Mouse (Mus musculus) neural tube, embryonic 13.5 days (tissue): ENCODE measurements around the gene Palld. TPM values are rescaled to one million over a fixed set of nuclear protein-coding genes. Genes with fewer than 3 reads are reported as not detected.

Source experiments
- ATAC-seq: fragments of 200-750 bp; cut with Nextera tagmentation; 2 replicates; pipeline ENCODE4 v1.8.0; 2017; ENCODE audit warnings: low read depth, mild to moderate bottlenecking, moderate TSS enrichment, moderate library complexity
- H3K27ac ChIP-seq: fragments of 300-500 bp; sonication (generic); replicated peaks from 2 replicates; pipeline ENCODE4 v1.5.1; 2015; ENCODE audit warnings: moderate library complexity, mild to moderate bottlenecking, inconsistent platforms
- H3K27me3 ChIP-seq: fragments of 300-500 bp; sonication (generic); 2 replicates; pipeline ENCODE4 v1.6.1; 2015; ENCODE audit warnings: mild to moderate bottlenecking, inconsistent platforms
- H3K36me3 ChIP-seq: fragments of 300-500 bp; sonication (generic); 2 replicates; pipeline ENCODE4 v1.6.1; 2015; ENCODE audit warnings: mild to moderate bottlenecking, inconsistent platforms
- H3K4me1 ChIP-seq: fragments of 300-500 bp; sonication (generic); replicated peaks from 2 replicates; pipeline ENCODE4 v1.6.1; 2015; ENCODE audit warnings: inconsistent platforms
- H3K4me2 ChIP-seq: fragments of 300-500 bp; sonication (generic); 2 replicates; pipeline ENCODE4 v1.6.1; 2015; ENCODE audit warnings: inconsistent platforms, mild to moderate bottlenecking, moderate library complexity
- H3K4me3 ChIP-seq: fragments of 300-500 bp; sonication (generic); 2 replicates; pipeline ENCODE4 v1.5.1; 2015; ENCODE audit warnings: mild to moderate bottlenecking, inconsistent platforms
- H3K9ac ChIP-seq: fragments of 300-500 bp; sonication (generic); 2 replicates; pipeline ENCODE4 v1.6.1; 2015; ENCODE audit warnings: moderate library complexity, mild to moderate bottlenecking, inconsistent platforms
- H3K9me3 ChIP-seq: fragments of 300-500 bp; sonication (generic); 2 replicates; pipeline ENCODE4 v1.6.1; 2016; ENCODE audit warnings: inconsistent platforms
- WGBS: fragments of 180-500 bp; shearing (Covaris S2); methylation state at CpG from one replicate; pipeline ENCODE4 v1.1.7; 2015; 5-methylcytosine and 5-hydroxymethylcytosine counted together
- polyA plus RNA-seq: library from polyadenylated mRNA; unstranded; fragments of >200 nt; fragmentation: Nextera tagmentation; extraction: Ambion mirVana; gene quantifications from 2 replicates; pipeline ENCODE4 v1.2.1, GENCODE M21; 2015

The Palld gene
- polyA plus RNA-seq, 1 experiment from 2014 or later, result 24.0 TPM

DNA sequence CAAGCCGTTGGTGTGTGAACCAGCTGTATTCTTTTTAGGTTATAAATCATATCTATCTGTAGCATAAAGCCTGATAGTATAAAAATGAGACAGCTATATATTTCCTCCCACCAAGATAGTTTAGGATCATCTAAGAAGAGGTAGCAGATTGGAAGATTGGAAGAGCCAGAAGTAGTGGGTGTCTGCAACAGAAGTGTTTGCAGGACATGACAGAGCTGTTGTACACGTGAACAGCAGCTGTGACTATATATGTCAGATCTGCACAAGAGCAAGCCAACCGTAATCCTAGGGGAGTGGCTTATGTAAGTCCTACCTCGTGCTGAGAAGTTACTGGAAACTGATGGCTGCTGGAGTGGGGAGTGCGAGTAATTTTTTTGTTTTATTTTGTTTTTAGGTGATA, 240.9 kb downstream of the Palld start:
- peaks cover 10% of the 10 kb centered on the region for H3K4me1 ChIP-seq
- no peak overlapping the region for H3K4me2 ChIP-seq
- 87% methylated on average over 5 of the region's 5 CpGs for WGBS
- no peaks in the 10 kb centered on the region for H3K27me3 ChIP-seq
- no peaks in the 10 kb centered on the region for H3K36me3 ChIP-seq
- H3K27ac ChIP-seq, result no peak overlapping the region
- ATAC-seq, result no peak
- H3K9me3 ChIP-seq, result no peaks in the 10 kb centered on the region
- no peak overlapping the region for H3K4me3 ChIP-seq
- H3K9ac ChIP-seq, result no peak overlapping the region

DNA sequence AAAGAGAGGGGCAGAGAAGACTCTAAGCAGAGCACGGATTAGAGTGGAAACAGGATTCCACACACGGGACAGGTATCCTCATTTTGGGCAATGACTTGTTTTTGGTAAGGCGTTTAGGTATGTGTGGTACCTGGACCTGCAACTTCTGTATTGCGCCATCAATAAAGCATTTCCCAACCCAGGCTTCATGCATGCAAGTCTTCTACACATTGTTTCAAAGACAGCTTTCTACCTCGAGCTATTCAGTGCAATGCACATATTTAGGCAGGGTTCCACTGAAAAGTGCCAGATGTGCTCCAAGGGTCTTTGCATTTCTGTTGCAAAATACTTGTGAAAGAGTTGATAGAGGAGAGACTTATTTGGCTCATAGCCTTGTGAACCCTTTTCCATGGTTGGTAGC, 241.5 kb downstream of the Palld start:
- no peak overlapping the region for H3K27ac ChIP-seq
- no peak overlapping the region for H3K4me3 ChIP-seq
- H3K36me3 ChIP-seq, result no peaks in the 10 kb centered on the region
- H3K27me3 ChIP-seq, result no peaks in the 10 kb centered on the region
- H3K4me2 ChIP-seq, result no peak overlapping the region
- H3K9ac ChIP-seq, result no peak overlapping the region
- peaks cover 10% of the 10 kb centered on the region for H3K4me1 ChIP-seq
- WGBS, result 90% methylated on average over 5 of the region's 5 CpGs
- no peak for ATAC-seq
- no peaks in the 10 kb centered on the region for H3K9me3 ChIP-seq

DNA sequence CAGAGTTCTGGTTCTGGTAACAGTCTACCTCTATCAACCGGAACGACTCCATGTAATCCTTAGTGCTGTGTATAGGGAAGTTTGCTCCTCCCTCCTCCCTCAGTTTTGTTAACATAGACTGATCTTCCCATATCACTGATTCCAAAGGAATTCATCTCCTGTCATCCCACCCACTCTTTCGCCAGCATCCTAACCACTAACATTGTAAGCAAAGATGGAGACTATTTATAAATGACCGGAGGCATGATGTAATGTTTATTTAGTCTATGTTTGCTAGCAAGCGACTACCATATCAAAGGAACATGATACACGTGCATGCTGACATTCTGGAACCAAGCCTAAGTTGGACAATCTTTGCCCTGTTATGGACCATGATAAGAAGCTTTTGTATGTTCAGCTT, 250.5 kb downstream of the Palld start:
- Histone ChIP-seq H3K4me3 (no peak overlapping the region), H3K27ac (no peak overlapping the region), H3K9me3 (no peaks in the 10 kb centered on the region), H3K27me3 (no peaks in the 10 kb centered on the region), H3K4me1 (no peaks in the 10 kb centered on the region), H3K36me3 (no peaks in the 10 kb centered on the region), H3K4me2 (no peak overlapping the region), H3K9ac (no peak overlapping the region)
- 84% methylated on average over 6 of the region's 6 CpGs for WGBS
- ATAC-seq, result no peak

DNA sequence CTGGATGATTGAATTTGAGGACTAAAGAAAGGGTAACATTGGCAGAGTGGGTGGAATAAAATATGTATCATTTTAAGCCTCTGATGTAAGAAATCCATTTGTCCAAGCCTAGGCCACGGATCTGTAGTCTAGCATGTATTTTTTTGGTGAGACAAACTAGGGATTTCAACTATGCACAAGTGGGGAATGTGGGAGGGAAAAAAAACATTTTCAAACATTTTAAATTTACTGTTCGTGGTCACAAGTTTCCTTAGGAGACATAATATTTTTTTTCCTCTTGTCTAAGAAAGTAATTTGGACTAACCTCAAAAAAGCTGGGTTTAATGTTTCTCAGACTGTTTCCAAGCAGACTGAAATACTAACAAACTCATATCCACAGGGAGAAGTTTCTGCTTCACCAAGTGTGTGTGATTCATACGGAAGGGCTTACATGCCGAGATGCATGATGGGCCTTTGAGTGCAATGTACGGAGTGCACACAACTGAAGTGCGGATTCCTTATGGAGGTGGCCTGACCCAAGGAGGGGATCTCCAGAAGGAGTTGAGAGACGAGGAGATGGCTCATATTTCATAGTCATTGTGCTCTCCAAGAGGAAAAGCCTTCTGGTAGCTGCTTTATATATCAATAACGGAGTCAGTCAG, 256.2 kb downstream of the Palld start:
- Histone ChIP-seq H3K9ac (no peak overlapping the region), H3K36me3 (no peaks in the 10 kb centered on the region), H3K4me1 (no peaks in the 10 kb centered on the region), H3K27ac (no peak overlapping the region), H3K4me3 (no peak overlapping the region), H3K4me2 (no peak overlapping the region), H3K27me3 (no peaks in the 10 kb centered on the region), H3K9me3 (no peaks in the 10 kb centered on the region)
- WGBS, result 80% methylated on average over 8 of the region's 8 CpGs
- no peak for ATAC-seq

DNA sequence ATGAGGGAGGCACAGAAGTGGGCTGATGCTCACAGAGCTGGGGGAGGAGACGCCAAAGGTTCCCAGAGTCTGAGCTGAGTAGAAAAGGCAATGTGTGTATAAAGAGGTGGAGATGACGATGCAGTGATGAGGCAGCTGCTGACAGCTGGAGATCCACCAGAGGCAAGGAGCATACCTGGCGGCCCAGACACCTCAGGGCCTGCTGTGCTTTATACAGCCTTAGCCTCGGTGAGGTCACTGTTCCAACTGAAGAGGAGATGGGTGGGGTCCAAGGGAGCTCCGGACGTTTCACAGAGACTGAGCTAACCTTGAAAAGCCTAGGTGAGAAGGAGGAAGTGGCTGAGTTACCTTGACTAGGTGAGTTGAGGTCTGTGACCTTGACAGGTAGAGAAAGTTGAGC, 256.8 kb downstream of the Palld start:
- no peak overlapping the region for H3K4me3 ChIP-seq
- H3K4me2 ChIP-seq, result no peak overlapping the region
- no peaks in the 10 kb centered on the region for H3K36me3 ChIP-seq
- no peak overlapping the region for H3K9ac ChIP-seq
- no peaks in the 10 kb centered on the region for H3K9me3 ChIP-seq
- H3K4me1 ChIP-seq, result no peaks in the 10 kb centered on the region
- H3K27ac ChIP-seq, result no peak overlapping the region
- no peaks in the 10 kb centered on the region for H3K27me3 ChIP-seq
- WGBS, result 83% methylated on average over 6 of the region's 6 CpGs
- no peak for ATAC-seq

DNA sequence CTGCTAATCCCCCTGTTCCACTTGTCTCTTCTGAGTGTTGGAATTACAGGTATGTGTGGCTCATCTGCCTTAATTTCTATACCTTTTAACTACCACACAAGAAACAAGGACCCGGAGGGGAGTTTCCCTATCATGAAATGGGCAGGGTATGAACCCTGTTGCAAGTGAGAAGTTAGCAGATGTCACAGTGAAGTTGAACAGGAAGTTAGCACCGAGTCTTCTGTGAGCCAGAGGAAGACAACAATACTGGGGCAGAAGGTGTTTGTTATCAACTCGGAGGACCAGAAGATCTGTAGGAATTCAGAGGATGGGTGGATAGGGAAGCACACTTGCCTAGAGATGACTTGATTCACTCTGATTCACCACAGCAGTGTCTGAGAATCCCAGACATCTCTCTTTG, 259.3 kb downstream of the Palld start:
- no peak overlapping the region for H3K4me3 ChIP-seq
- 86% methylated on average over 3 of the region's 3 CpGs for whole genome bisulfite sequencing
- H3K9ac ChIP-seq, result no peak overlapping the region
- no peak for ATAC-seq
- no peaks in the 10 kb centered on the region for H3K27me3 ChIP-seq
- H3K36me3 ChIP-seq, result no peaks in the 10 kb centered on the region
- no peak overlapping the region for H3K4me2 ChIP-seq
- no peaks in the 10 kb centered on the region for H3K9me3 ChIP-seq
- H3K4me1 ChIP-seq, result peaks cover 10% of the 10 kb centered on the region; the same call in 1 of the 2 replicates
- no peak overlapping the region for H3K27ac ChIP-seq

DNA sequence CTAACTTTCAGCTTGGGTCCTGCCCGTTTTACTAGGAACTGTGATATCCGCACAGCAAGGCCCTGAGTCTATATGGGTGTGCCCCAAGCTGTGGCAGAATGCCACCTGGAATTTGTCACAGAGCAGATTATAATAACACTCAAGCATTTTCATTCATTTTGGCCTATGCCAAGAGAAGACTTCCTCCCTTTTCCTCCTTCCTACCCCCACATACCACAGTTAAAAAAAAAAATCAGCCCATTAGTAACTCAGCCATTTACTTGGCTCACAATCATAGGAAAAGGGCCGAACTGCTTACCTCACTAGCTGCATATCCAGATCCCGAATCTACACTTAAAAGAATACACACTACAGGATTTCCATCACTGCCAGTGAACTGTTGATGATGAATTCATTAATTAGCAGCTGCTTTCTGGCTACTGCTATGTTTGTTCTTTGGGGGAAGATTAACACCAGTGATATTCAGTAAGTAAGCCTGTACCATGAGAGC, 260.1 kb downstream of the Palld start:
- no peaks in the 10 kb centered on the region for H3K27me3 ChIP-seq
- H3K9me3 ChIP-seq, result no peaks in the 10 kb centered on the region
- H3K27ac ChIP-seq, result no peak overlapping the region
- no peak for ATAC-seq
- H3K9ac ChIP-seq, result no peak overlapping the region
- no peak overlapping the region for H3K4me3 ChIP-seq
- no peaks in the 10 kb centered on the region for H3K36me3 ChIP-seq
- WGBS, result 85% methylated on average over 4 of the region's 4 CpGs
- peaks cover 10% of the 10 kb centered on the region; the same call in 1 of the 2 replicates for H3K4me1 ChIP-seq
- no peak overlapping the region for H3K4me2 ChIP-seq

DNA sequence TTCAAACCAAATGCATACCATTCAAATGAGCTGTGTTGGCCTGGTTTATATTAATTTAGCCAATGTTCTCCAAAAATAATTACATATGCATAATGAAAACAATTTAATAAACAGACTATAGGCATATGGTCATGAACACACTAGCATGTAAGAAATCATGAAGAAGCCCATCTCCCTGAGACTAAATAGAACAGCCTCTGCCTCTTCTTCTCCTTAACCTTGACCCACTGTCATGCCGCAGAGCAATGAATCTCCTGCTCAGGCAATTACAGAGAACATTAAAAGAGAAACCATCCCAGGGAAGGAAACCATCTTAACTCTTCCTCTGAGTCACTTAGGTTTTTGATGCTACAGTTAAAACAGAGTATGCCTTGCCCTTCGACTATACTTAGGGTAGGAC, 262.9 kb downstream of the Palld start:
- no peak overlapping the region for H3K4me3 ChIP-seq
- 83% methylated on average over 2 of the region's 2 CpGs for WGBS
- no peaks in the 10 kb centered on the region for H3K27me3 ChIP-seq
- H3K9me3 ChIP-seq, result no peaks in the 10 kb centered on the region
- peak; percentile 50 for ATAC-seq
- no peak overlapping the region for H3K27ac ChIP-seq
- H3K4me2 ChIP-seq, result no peak overlapping the region
- peaks cover 10% of the 10 kb centered on the region; the same call in 1 of the 2 replicates for H3K4me1 ChIP-seq
- H3K36me3 ChIP-seq, result no peaks in the 10 kb centered on the region
- H3K9ac ChIP-seq, result no peak overlapping the region

DNA sequence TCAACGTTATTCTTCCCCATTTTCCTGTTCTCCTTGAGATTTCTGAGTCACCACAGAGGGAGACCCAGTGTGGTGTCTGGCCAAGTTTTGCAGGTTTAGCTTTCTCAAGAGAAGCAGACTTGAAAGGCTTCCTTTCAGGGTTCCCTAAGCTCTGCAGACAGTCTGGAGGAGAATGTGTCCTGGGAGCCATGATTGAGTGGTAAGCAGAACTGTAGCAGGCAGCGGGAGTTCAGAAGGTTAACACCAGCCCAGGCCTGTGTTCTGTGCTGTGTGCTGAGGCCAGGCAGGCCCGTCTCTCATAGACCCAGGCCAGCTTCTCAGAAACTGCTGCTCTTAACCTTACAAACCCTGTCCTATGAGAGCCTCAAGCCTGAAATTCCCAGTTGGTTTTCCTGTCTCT, 263.5 kb downstream of the Palld start:
- Histone ChIP-seq H3K4me2 (no peak overlapping the region), H3K9me3 (no peaks in the 10 kb centered on the region), H3K36me3 (no peaks in the 10 kb centered on the region), H3K27ac (peak overlapping the region; percentile 39; the same call in 1 of the 2 replicates), H3K4me3 (no peak overlapping the region), H3K9ac (no peak overlapping the region), H3K4me1 (peaks cover 10% of the 10 kb centered on the region; the same call in 1 of the 2 replicates), H3K27me3 (no peaks in the 10 kb centered on the region)
- no peak; the same call in 1 of the 2 replicates for ATAC-seq
- WGBS, result 52% methylated on average over 3 of the region's 3 CpGs

DNA sequence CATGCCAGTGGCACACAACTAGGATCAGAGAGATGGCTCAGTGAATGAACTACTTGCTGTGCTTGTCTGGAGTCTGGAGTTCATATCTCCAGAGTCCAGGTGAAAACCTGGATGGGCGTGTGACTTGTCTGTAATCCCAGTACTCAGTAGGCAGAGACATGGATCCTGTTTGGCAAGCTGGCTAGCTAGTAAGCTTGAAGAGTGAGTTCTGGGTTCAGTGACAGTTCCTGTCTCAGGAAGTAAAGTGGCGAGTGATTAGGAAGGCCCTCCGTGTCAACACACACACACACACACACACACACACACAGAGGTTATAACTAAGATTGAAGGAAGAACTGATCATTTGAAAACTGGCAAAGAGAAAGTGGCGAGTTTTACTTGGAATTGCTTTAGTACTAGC, 264.8 kb downstream of the Palld start:
- Histone ChIP-seq H3K27ac (no peak overlapping the region), H3K9me3 (no peaks in the 10 kb centered on the region), H3K36me3 (no peaks in the 10 kb centered on the region), H3K4me1 (peaks cover 10% of the 10 kb centered on the region; the same call in 1 of the 2 replicates), H3K27me3 (no peaks in the 10 kb centered on the region), H3K4me2 (no peak overlapping the region), H3K4me3 (no peak overlapping the region), H3K9ac (no peak overlapping the region)
- no peak for ATAC-seq
- WGBS, result 89% methylated on average over 4 of the region's 4 CpGs

DNA sequence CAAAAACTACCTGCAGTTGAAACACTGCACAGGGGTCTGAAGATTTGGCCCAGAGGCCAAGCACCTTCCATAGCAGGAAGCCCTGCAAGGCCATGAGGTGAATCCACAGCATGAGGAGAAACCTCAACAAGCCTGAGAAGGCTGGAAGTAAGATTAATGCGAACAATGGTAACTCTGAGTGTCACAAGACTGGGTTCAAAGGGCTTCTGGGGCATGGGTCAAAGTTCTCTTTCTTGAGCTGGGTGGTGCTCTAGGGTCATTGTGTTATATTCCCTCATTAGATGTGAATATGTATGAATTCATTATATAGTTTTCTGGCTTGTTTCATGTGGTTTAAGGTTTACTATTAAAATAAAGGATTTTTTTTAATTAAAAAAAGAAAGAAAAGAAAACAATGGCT, 267.7 kb downstream of the Palld start:
- no peak for ATAC-seq
- Histone ChIP-seq H3K36me3 (no peaks in the 10 kb centered on the region), H3K4me2 (no peak overlapping the region), H3K4me3 (no peak overlapping the region), H3K27me3 (no peaks in the 10 kb centered on the region), H3K9me3 (no peaks in the 10 kb centered on the region), H3K4me1 (peaks cover 9% of the 10 kb centered on the region; the same call in 1 of the 2 replicates), H3K27ac (no peak overlapping the region), H3K9ac (no peak overlapping the region)
- WGBS, result 75% methylated on average over 1 of the region's 1 CpGs

DNA sequence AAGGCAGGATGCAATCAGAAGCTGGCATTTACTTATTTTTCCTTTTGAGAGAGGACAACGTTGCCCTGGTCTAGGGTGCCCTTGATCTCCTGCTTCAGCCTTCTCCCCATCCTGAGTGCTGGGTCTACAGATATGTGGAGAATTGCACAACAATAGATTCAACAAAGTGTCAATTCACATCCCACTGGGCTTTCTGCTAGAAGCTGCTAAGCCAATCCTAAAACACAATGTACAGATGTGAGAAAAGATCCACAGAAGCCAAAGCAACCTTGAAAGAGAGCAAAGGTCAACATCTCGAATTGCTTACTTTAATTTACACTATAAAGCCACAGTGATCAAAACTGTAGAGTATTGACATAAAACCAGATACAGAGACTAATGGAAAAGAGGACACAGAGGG, 270.2 kb downstream of the Palld start:
- Histone ChIP-seq H3K27ac (no peak overlapping the region), H3K36me3 (no peaks in the 10 kb centered on the region), H3K4me2 (no peak overlapping the region), H3K9ac (no peak overlapping the region), H3K4me3 (no peak overlapping the region), H3K9me3 (no peaks in the 10 kb centered on the region), H3K27me3 (no peaks in the 10 kb centered on the region), H3K4me1 (peaks cover 8% of the 10 kb centered on the region; the same call in 1 of the 2 replicates)
- 74% methylated on average over 2 of the region's 2 CpGs for WGBS
- ATAC-seq, result no peak

DNA sequence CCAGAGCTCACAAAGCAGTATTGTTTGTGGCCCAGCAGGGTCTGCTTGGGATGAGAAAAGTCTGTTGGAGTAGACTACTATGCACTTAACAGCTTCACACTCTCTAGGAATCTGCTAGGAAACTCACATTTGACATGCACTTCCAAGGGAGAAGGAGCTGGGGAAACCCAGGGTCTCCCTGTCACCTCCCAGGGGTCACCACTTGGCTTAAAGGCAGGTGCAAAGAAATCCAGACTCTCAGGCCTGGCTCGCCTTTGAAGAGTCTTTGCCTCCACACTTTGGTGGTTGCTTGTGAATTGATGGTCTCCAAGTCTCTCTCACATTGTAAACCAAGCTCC, 272.9 kb downstream of the Palld start:
- no peaks in the 10 kb centered on the region for H3K36me3 ChIP-seq
- H3K27me3 ChIP-seq, result no peaks in the 10 kb centered on the region
- no peak overlapping the region for H3K4me3 ChIP-seq
- 54% methylated on average over 1 of the region's 1 CpGs for WGBS
- H3K4me1 ChIP-seq, result peaks cover 8% of the 10 kb centered on the region; the same call in 1 of the 2 replicates
- no peak overlapping the region for H3K4me2 ChIP-seq
- H3K9me3 ChIP-seq, result no peaks in the 10 kb centered on the region
- H3K9ac ChIP-seq, result no peak overlapping the region
- no peak; the same call in 1 of the 2 replicates for ATAC-seq
- peak overlapping the region; percentile 33 for H3K27ac ChIP-seq
